Mouse (Mus musculus) lung, embryonic 14.5 days (tissue): ENCODE data around the gene Pex3. TPM values are rescaled to one million over a fixed set of nuclear protein-coding genes. Genes with fewer than 3 reads are reported as not detected.
"Not testable (repeated sequence)": the region's sequence is repeated elsewhere in the genome, so short reads cannot be mapped to it uniquely, and the experiment has no call there.

ENCODE experiments used
- ATAC-seq: fragments of 200-750 bp; cut with Nextera tagmentation; 2 replicates; pipeline ENCODE4 v1.8.0; 2017; ENCODE audit warnings: mild to moderate bottlenecking, moderate TSS enrichment, moderate library complexity; ENCODE audit not compliant: insufficient read depth
- DNase-seq: peaks from one replicate; pipeline ENCODE4 v3.0.0-alpha.2; 2015
- H3K27ac ChIP-seq: fragments of 300-500 bp; sonication (generic); 2 replicates; pipeline ENCODE4 v1.5.1; 2014; ENCODE audit warnings: low read depth, mild to moderate bottlenecking, moderate library complexity
- H3K27me3 ChIP-seq: fragments of 300-500 bp; sonication (generic); 2 replicates; pipeline ENCODE4 v1.6.1; 2014; ENCODE audit warnings: low read length, control low read depth; ENCODE audit not compliant: insufficient read depth
- H3K36me3 ChIP-seq: fragments of 300-500 bp; sonication (generic); 2 replicates; pipeline ENCODE4 v1.6.1; 2014; ENCODE audit warnings: control low read depth; ENCODE audit not compliant: insufficient read depth
- H3K4me1 ChIP-seq: fragments of 300-500 bp; sonication (generic); 2 replicates; pipeline ENCODE4 v1.6.1; 2014; ENCODE audit warnings: antibody characterized with exemption, control low read depth; ENCODE audit not compliant: insufficient read depth
- H3K4me2 ChIP-seq: fragments of 300-500 bp; sonication (generic); 2 replicates; pipeline ENCODE4 v1.6.1; 2014; ENCODE audit warnings: mild to moderate bottlenecking
- H3K4me3 ChIP-seq: fragments of 300-500 bp; sonication (generic); 2 replicates; pipeline ENCODE4 v1.5.1; 2014; ENCODE audit warnings: low read depth, low read length
- H3K9ac ChIP-seq: fragments of 300-500 bp; sonication (generic); 2 replicates; pipeline ENCODE4 v1.6.1; 2014
- H3K9me3 ChIP-seq: fragments of 300-500 bp; sonication (generic); 2 replicates; pipeline ENCODE4 v1.6.1; 2016; ENCODE audit warnings: low read depth, low read length, control low read depth
- CTCF ChIP-seq: IDR thresholded peaks from 2 replicates; pipeline ENCODE4 v1.5.1; 2016; ENCODE audit warnings: antibody characterized with exemption, low read depth
- WGBS: fragments of 180-500 bp; shearing (Covaris S2); extraction: QIAGEN DNeasy Blood & Tissue Kit; methylation state at CpG from one replicate; pipeline ENCODE4 v1.1.7; 2014; 5-methylcytosine and 5-hydroxymethylcytosine counted together
- polyA plus RNA-seq: library from polyadenylated mRNA; unstranded; fragments of >200 nt; fragmentation: Nextera tagmentation; extraction: Ambion mirVana; gene quantifications from 2 replicates; pipeline ENCODE4 v1.2.1, GENCODE M21; 2014

Pex3 gene
- polyA plus RNA-seq, 1 experiment from 2014 or later, result 27.6 TPM

DNA sequence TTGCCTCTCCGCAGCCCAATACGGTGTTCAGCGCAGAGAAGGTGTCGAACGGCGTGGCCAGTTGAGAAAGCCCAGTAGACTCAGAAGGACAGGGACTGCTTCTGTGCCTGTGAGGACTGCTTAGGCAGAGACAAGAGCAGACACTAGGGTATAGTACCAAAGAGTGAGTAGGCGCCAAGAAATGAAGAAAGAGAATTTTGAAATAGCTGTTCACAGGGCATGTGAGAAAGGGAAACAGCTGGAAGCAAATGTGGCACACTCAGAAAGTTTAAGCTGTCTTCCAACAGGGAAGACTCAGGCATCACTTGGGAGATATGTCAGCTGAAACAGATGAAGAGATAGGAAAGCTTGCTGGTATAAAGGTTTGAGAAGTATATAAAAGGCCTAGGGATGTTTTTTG is 16.2 kb downstream of the Pex3 start:
- DNase-seq (no peak), ATAC-seq (no peak)
- no peak for TF ChIP-seq CTCF
- WGBS, result 94% methylated on average over 7 of the region's 7 CpGs
- Histone ChIP-seq H3K36me3 (peaks cover 35% of the 10 kb centered on the region), H3K9me3 (no peaks in the 10 kb centered on the region), H3K4me1 (no peaks in the 10 kb centered on the region), H3K4me3 (no peak overlapping the region), H3K4me2 (no peak overlapping the region), H3K9ac (no peak overlapping the region), H3K27me3 (no peaks in the 10 kb centered on the region), H3K27ac (no peak overlapping the region)

DNA sequence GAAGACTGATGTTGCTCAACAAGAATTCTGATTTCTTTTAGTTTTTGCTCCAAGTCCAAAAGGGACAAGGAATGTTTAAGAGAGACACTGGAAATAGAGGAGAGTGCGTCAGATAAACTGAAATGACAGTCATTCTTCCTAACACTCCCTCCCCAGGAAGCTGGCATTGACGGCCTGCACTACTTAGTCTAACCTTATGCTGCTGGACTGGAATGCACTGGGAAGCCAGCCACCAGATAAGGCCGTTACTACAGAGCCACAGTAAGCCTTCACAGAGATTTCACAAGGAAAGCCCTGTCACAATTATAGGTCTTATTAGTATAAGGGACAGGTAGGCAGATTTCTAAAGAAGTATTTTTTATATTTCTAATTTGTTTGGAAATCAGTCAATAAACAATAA is 18.2 kb downstream of the Pex3 start:
- 60% methylated on average over 3 of the region's 3 CpGs for WGBS
- H3K36me3 ChIP-seq, result peaks cover 40% of the 10 kb centered on the region
- no peaks in the 10 kb centered on the region for H3K9me3 ChIP-seq
- ATAC-seq (no peak), DNase-seq (no peak)
- H3K4me3 ChIP-seq, result no peak overlapping the region
- TF ChIP-seq CTCF, result no peak
- H3K4me1 ChIP-seq, result no peaks in the 10 kb centered on the region
- H3K4me2 ChIP-seq, result no peak overlapping the region
- H3K9ac ChIP-seq, result no peak overlapping the region
- H3K27ac ChIP-seq, result no peak overlapping the region
- H3K27me3 ChIP-seq, result no peaks in the 10 kb centered on the region

DNA sequence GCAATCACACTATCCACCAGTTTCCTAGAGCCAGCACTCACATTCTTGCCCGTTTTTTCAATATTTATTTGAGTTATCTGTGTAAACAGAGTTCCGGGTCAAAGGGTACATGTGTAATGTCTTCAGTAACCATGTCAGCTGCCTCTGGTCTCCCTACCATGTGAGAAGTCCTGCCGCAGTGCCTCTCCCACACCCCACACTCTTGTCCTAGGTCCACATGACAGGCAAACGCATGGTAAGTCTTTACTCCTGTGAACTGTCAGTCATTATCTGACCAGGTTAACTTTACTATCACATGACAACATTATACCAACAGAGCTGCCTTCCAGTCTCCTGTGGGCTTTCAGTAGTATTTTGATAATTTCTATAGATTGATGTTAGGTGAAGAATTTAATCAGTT is 24.8 kb downstream of the Pex3 start:
- H3K27ac ChIP-seq, result no peak overlapping the region
- no peak overlapping the region for H3K4me2 ChIP-seq
- WGBS, result 52% methylated on average over 4 of the region's 4 CpGs
- no peak overlapping the region for H3K4me3 ChIP-seq
- TF ChIP-seq CTCF, result no peak
- no peak overlapping the region for H3K9ac ChIP-seq
- H3K4me1 ChIP-seq, result no peaks in the 10 kb centered on the region
- H3K9me3 ChIP-seq, result no peaks in the 10 kb centered on the region
- DNase-seq (no peak), ATAC-seq (no peak)
- no peaks in the 10 kb centered on the region for H3K27me3 ChIP-seq
- H3K36me3 ChIP-seq, result peaks cover 40% of the 10 kb centered on the region; the same call in 1 of the 2 replicates

DNA sequence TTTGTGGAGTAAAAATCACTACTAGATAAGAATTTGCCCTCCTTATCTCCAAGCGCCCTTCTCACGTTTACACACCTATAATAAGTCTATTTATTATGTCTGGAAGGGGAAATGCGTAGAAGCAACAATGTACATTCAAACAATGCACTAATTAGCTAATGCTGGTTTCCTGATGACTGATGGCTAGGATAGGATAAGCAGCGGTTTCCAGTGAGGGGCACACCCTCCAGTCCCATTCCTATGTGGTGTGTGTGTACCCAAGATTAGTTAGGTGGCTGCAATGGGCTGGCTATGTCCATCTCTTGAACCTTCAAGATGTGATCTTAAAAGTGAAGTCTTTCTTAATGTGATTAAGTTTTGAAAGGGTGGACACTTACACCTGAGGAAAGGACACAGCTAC is 31.1 kb downstream of the Pex3 start:
- DNase-seq (no peak), ATAC-seq (no peak)
- WGBS, result 56% methylated on average over 4 of the region's 4 CpGs
- no peaks in the 10 kb centered on the region for H3K9me3 ChIP-seq
- no peak overlapping the region for H3K4me3 ChIP-seq
- no peak overlapping the region for H3K4me2 ChIP-seq
- no peak for TF ChIP-seq CTCF
- H3K27ac ChIP-seq, result no peak overlapping the region
- peaks cover 9% of the 10 kb centered on the region; the same call in 1 of the 2 replicates for H3K36me3 ChIP-seq
- H3K27me3 ChIP-seq, result no peaks in the 10 kb centered on the region
- no peak overlapping the region for H3K9ac ChIP-seq
- H3K4me1 ChIP-seq, result no peaks in the 10 kb centered on the region

DNA sequence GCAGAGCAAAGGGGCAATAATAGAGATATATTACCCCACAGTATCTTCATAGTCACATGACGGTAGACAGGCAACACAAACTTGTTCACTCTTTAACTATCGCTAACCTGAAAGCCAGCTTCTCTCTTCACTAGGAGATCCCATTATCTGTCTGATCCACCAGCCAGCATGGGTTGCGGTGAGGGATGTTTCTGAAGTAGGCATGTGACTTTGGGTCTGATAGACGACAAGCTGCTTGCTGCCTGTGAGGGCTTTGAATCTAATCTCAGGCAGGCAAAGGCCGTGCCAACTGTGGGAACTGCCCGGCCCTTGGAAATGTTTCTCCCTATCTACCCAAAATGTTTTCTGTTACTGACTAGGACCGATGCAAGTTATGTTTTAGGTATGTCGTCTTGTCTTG is 50.6 kb downstream of the Pex3 start:
- ATAC-seq, result no peak
- 84% methylated on average over 8 of the region's 8 CpGs for WGBS
- 0 out of 2 replicates have a peak, but pooled peaks cover 6% of the 10 kb centered on the region for H3K36me3 ChIP-seq

DNA sequence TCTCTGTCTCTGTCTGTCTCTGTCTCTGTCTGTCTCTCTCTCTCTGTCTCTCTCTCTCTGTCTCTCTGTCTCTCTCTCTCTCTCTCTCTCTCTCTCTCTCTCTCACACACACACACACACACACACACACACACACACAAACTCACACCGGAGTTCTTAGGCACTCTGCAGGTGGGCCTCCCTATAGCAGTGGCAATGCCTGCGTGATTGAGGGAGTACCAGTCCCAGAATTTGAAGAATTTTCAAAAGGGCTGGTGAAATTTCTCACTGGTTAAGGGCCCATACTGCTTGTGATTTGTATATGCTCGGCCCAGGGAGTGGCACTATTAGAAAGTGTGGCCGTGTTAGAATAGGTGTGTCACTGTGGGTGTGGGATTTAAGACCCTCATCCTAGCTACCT is 51.4 kb downstream of the Pex3 start:
- not testable (repeated sequence) for H3K27ac ChIP-seq, DNase-seq, H3K27me3 ChIP-seq, H3K4me1 ChIP-seq, H3K9me3 ChIP-seq, H3K36me3 ChIP-seq
- 53% methylated on average over 4 of the region's 4 CpGs for WGBS
- Histone ChIP-seq H3K4me3 (peak overlapping the region; percentile 59), H3K4me2 (peak overlapping the region; percentile 82), H3K9ac (peak overlapping the region; percentile 64; the same call in 1 of the 2 replicates)
- peak; percentile 55 for ATAC-seq

More for the DNA sequence above, 50.6 kb downstream of the Pex3 start:
- no peak overlapping the region for H3K27ac ChIP-seq
- H3K4me3 ChIP-seq, result no peak overlapping the region
- no peak for TF ChIP-seq CTCF
- no peak overlapping the region for H3K4me2 ChIP-seq
- H3K27me3 ChIP-seq, result no peaks in the 10 kb centered on the region
- H3K9ac ChIP-seq, result no peak overlapping the region
- H3K4me1 ChIP-seq, result no peaks in the 10 kb centered on the region
- no peak for DNase-seq
- no peaks in the 10 kb centered on the region for H3K9me3 ChIP-seq

DNA sequence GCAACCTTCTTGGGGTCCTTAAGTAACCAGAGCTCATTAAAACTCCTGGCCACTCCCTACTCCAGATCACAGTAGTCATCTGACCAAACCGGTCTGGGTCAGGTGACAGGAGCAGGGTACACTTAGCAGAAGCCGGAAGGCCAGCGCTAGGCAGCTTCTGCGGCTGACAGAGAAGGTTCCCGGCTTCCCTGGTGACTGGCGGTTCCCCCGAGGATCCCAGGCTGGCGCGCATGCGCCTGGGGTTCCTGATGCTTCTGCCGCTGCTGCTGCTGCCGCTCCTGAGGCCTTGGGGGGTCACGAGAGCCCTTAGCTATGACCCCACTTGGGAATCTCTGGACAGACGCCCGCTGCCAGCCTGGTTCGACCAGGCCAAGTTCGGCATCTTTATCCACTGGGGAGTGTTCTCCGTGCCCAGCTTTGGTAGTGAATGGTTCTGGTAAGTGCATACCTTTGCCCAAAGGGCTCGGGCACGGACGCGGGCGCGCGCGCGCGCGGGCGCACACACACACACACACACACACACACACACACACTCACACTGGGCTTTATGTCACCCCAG is 51.9 kb downstream of the Pex3 start:
- H3K9me3 ChIP-seq, result no peaks in the 10 kb centered on the region
- H3K4me2 ChIP-seq, result peak overlapping the region; percentile 82
- peak overlapping the region; percentile 64 for H3K9ac ChIP-seq
- no peaks in the 10 kb centered on the region for H3K27me3 ChIP-seq
- no peak for TF ChIP-seq CTCF
- H3K4me3 ChIP-seq, result peak overlapping the region; percentile 59
- peak; percentile 98 for ATAC-seq
- H3K36me3 ChIP-seq, result 0 out of 2 replicates have a peak, but pooled peaks cover 6% of the 10 kb centered on the region
- 0% methylated on average over 30 of the region's 30 CpGs for WGBS
- H3K27ac ChIP-seq, result 0 out of 2 replicates have a peak overlapping the region, but pooled peaks have one; percentile 33
- peak; percentile 93 for DNase-seq
- H3K4me1 ChIP-seq, result no peaks in the 10 kb centered on the region
